Mouse (Mus musculus) T-cell, adult 2 months (primary cell): ENCODE data around the gene Tnfrsf22.
"Not testable (repeated sequence)": the region's sequence is repeated elsewhere in the genome, so short reads cannot be mapped to it uniquely, and the experiment has no call there.

Experiments
- DNase-seq: peaks from one replicate; pipeline ENCODE4 v3.0.0; 2022; ENCODE audit warnings: low spot score

Tnfrsf22 gene

DNA sequence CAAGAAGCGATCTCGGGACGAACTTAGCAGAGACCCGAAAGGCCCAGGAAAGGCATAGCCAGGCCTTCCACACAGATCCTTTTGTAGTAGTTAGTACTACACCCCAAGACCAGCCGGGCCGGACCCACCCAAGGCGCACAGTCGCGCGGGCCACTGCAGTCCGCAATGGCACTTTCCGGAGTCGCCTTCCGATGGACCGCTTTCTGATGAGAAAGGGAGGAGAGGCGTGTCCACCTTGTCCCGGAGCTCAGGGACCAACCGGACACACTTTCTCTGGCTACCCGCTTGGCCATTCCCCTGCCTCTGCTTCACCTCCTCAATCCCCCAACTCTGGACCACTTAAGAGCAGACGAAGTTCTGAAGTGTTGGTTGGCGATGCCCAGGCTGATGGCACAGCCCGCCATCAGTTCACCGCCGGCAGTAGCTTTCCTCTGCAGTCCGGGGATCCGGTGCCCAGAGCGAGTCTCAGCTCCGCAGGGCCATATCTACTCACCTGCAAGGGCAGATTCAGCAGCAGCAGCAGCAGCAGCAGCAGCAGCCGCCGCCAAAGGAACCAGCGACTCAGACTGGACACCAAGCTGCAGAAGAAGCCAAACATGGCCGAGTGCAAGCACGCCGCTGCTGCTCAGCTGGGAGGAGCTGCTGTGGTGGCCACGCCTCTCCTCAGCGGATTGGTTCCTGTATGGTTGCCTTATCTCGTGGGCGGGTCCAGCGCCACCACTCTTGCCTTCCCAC, at the start of gene Tnfrsf22:
Gene Tnfrsf22 (minus strand): TSS at position 628 of the 735 bp plus-strand sequence.
- DNase-seq: peak; percentile 90

- DNase-seq: peak; percentile 44
These were observed 46.7 kb upstream of the Tnfrsf22 start for GRCm38 (mm10) chr7:143696140-143696539.

DNA sequence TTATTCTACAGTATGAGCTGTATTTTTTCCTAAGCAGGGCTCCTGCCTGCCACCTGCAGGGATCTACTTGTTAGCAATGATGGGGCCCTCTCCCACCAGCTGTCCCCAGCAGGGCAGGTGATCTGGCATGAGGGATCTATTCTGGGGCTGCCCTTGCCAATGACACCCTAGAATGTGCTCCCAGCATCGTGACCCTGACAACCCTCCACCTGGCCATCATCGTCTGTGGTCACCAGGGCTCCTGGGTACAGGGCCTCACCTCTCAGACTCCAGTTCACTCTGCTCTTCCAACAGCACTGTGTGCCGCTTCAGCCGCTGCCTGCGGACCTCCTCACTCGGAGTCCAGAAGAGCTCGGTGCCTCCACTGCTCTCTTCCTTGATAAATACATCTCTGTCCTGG, 45.1 kb upstream of the Tnfrsf22 start:
- DNase-seq: no peak

- no peak for DNase-seq
These were observed 43.5 kb upstream of the Tnfrsf22 start for GRCm38 (mm10) chr7:143692746-143693510.

GRCm38 (mm10) chr7:143691909-143692308, 42.4 kb upstream of the Tnfrsf22 start:
- DNase-seq: no peak

DNA sequence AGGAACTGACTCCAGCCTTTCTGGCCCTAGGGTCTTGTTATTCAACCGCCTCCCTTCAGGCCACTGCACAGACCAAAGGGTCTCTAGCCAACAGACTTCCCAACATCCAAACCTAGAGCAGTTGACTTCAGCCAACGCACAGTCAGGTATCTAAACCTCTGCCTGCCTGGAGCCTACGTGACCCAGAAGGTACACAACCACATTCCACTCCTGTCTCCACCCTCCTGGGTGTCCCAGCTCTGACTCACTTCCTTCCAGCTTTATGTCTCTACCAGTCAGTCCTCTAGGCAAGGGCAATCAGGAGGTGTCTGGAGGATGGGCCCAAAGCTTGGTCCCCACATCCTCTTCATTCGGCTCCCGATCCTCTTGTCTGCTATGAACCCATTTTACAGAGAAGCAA, 41.7 kb upstream of the Tnfrsf22 start:
- no peak for DNase-seq

GRCm38 (mm10) chr7:143689946-143690345, 40.5 kb upstream of the Tnfrsf22 start:
- DNase-seq: no peak

GRCm38 (mm10) chr7:143689481-143689880, 40.0 kb upstream of the Tnfrsf22 start:
- DNase-seq: no peak

DNA sequence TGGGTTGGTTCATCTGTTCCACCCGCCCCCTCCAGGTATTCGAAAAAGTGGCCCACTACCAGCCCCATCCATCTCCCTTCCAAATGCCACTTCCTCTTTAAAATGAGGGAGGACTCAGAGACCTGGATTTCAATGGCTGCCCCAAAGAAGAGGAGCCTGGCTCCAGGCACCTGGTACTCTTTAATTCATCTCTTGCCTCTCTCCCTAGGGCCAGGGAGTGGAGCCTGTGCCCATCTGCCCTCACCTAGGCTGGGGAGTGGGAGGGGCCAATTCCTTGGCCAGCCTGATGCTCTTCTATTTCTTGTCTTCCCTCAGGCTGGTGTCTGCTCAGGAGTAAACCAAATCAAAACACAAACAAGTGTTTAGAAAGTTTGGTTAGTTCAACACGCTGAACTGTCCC, 37.2 kb upstream of the Tnfrsf22 start:
- DNase-seq: not testable (repeated sequence)

- DNase-seq: not testable (repeated sequence)
These were observed 36.7 kb upstream of the Tnfrsf22 start for GRCm38 (mm10) chr7:143686191-143686590.

GRCm38 (mm10) chr7:143685359-143686067, 36.1 kb upstream of the Tnfrsf22 start, which contains the start of gene Tnfrsf23:
TSS of gene Tnfrsf23 (minus strand) at chr7:143685872.
- DNase-seq: peak; percentile 81

GRCm38 (mm10) chr7:143684569-143684968, 35.1 kb upstream of the Tnfrsf22 start:
- not testable (repeated sequence) for DNase-seq

DNA sequence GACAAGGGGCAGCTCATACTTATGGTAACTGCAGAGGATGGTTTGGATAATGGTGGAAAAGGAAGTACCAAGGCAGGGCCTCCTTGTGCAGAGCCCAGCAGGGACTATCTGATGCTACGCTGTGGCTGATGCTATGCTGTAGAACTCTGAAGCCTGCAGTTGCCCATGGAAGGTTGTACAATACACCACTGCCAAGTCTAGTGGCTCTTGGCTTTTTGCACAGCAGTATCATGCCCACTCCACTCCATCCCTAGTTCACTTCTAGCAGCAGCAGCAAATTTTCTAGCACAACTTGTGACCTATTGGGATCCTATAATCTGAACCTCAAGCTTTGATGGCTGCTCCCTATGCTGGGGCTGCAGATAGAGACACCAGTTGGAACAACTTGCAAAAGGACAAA, 32.1 kb upstream of the Tnfrsf22 start:
- no peak for DNase-seq

DNA sequence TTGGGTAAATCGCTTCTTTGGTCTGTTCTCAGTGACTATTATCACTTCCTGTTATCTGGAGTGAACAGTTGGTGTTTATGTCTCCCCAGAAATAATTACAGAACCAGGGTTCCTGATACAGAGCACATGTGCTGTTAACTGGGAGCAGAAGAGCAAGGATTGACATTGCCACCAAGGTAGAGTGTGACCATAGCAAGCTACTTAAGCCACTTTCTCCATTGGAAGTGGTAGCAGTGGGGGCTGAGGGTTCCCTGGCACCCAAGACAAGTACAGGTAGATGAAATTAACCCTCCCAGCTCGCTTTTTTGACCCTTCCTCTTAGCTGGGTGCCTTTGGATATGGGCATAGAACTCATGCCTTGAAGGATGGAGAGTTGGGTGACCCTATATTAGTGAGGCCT, 31.4 kb upstream of the Tnfrsf22 start:
- not testable (repeated sequence) for DNase-seq

DNA sequence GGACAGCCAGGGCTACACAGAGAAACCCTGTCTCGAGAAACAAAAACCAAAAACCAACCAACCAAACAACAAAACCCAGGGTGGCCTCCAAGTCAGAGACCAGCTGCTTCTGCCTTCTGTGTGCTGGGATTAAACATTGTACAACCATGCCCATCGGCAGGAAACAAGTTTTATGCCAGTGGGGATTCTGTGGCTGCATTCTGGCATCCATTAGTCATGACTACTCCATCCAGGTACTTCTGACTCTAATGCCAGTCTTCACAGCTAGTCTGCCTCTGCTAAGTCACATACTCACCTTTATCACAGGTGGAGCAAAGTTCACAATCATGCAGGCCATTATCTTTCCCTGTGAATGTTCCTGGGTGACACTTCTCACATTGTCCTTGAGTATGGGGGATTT, 30.2 kb upstream of the Tnfrsf22 start:
- DNase-seq: not testable (repeated sequence)

DNA sequence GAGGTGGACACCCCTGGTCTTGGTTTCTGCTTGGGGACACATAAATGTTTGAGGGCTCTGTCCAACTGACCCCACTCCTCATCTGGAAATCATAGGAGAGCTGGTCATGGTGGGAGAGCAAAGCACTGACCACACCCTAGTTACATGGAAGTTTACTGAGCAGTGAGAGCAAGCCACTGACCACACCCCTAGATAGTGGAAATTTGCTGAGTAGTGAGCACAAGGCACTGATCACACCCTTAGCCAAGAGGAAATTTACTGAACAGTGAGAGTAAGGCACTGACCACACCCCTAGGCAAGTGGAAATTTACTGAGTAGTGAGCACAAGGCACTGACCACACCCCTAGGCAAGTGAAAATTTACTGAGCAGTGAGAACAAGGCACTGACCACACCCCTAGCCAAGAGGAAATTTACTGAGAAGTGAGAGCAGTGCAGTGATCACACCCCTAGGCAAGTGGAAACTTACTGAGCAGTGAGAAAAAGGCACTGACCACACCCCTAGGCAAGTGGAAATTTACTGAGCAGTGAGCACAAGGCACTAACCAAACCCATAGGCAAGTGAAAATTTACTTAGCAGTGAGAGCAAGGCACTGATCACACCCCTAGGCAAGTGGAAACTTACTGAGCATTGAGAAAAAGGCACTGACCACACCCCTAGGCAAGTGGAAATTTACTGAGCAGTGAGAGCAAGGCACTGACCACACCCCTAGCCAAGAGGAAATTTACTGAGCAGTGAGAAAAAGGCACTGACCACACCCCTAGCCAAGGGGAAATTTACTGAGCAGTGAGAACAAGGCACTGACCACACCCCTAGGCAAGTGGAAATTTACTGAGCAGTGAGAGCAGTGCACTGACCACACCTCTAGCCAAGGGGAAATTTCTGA, 17.2 kb upstream of the Tnfrsf22 start:
- DNase-seq: no peak

GRCm38 (mm10) chr7:143663470-143663869, 14.0 kb upstream of the Tnfrsf22 start:
- no peak for DNase-seq

- DNase-seq: no peak
These were observed 11.3 kb upstream of the Tnfrsf22 start for GRCm38 (mm10) chr7:143660797-143661196.

DNA sequence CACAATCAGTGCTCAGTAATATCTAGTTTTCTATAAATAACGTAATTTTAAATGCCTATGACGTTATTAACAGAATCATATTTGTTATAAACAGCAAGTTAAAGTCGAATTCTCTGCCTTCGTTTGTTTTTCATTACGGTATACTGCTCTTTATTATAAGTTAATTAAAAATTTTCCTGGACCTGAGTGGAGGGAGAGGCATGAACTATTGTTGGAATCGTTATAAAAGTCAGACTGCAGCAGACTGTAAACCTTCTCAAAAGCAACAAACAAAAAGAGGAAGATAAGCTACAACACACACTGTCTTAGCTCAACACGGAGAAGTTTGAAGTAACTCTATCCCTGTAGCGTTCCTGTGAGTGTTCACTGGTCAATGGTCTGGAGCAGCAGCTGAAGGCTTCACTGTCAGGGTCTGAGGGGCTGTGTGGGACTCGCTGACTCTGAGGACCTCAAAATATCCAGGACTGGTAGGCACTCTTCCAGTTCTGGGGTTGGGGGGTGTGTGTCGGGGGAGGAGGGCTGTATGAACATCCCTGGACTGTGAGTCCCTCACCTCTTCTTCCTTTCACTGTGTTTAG, 397 bp upstream of the Tnfrsf22 start:
- DNase-seq: not testable (repeated sequence)

- not testable (repeated sequence) for DNase-seq
These were observed 5.5 kb downstream of the Tnfrsf22 start for GRCm38 (mm10) chr7:143643949-143644348.

DNA sequence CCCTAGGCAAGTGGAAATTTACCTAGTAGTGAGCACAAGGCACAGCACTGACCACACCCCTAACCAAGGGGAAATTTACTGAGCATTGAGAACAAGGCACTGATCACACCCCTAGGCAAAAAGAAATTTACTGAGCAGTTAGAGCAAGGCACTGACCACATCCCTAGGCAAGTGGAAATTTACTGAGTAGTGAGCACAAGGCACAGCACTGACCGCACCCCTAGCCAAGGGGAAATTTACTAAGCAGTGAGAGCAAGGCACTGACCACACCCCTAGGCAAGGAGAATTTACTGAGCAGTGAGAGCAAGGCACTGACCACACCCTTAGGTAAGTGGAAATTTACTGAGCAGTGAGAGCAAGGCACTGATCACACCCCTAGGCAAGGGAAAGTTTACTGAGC, 12.8 kb downstream of the Tnfrsf22 start:
- DNase-seq: no peak
